Mouse (Mus musculus) liver, adult (tissue): ENCODE data around the gene Ctsa.

Source experiments
- GATA4 ChIP-seq: IDR thresholded peaks from 2 replicates; pipeline ENCODE4 v1.6.1; 2014; ENCODE audit warnings: mild to moderate bottlenecking, low read length; ENCODE audit not compliant: insufficient replicate concordance

Gene Ctsa

GRCm38 (mm10) chr2:164800252-164801004 is 32.2 kb upstream of the Ctsa start:
- TF ChIP-seq GATA4: no peak

GRCm38 (mm10) chr2:164803201-164803920 is 29.3 kb upstream of the Ctsa start:
- TF ChIP-seq GATA4: peak; percentile 30; the same call in 1 of the 2 replicates

DNA sequence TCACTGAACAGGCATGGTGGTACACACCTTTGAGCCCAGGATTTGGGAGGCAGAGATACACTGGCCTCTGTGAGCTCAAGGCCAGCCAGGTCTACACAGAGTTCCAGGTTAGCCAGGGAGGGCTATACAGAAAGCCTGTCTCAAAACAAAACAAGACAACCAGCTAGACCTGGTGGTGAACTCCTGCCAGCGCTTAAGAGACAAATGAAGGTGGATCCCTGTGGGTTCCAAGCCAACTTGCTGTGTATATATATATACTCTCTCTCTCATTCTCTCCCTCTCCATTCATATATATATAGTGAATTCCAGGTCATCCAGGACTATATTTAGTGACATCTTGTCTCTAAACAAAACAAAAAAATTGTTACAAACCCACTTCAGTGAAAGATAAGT is 28.8 kb upstream of the Ctsa start:
- no peak for TF ChIP-seq GATA4

GRCm38 (mm10) chr2:164804533-164805331 is 27.9 kb upstream of the Ctsa start, which contains the start of the genes Acot8 and Zswim3:
Gene Acot8, minus strand, starts transcription at chr2:164804882.
Gene Zswim3, plus strand, starts transcription at chr2:164805098.
- TF ChIP-seq GATA4: no peak

- TF ChIP-seq GATA4: no peak
These were observed 27.3 kb upstream of the Ctsa start for GRCm38 (mm10) chr2:164805332-164805718.

DNA sequence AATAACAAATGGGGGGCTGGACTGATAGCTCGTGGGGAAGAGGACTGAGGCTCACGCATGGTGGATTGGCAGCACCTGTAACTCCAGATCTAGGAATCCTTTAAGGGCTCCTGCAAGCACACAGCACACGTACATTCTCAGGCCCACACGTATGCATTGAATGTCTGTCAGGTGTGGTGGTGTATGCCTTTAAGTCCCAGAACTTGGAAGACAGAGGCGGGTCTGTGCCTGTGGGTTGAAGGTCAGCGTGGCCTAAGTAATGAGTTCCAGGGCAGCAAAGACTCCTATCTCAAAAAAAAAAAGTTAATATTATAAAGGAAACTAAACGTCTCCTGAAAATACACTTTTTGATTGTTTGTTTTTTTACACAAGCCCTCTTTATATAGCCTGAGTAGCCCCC is 26.1 kb upstream of the Ctsa start:
- no peak for TF ChIP-seq GATA4

- no peak for TF ChIP-seq GATA4
These were observed 19.1 kb upstream of the Ctsa start for GRCm38 (mm10) chr2:164813557-164813956.

DNA sequence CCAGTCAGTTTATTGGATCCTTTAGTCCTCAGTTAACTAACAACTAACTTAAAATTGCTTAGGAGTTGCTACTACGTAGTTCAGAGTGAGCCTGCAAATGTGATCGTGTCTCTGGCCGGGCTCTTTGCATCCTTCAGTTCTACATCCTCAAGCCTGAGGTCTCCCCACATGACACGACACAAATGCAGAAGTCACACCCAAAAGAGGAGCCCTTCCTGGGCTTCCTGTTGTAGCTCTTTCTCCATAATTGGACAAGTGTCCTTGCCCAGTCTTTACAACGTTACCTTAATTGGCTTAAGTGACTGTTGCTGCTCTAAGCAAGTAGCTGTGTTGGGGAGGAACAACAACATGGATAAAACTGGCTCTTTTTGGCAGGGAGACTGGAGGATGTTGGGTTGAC is 17.3 kb upstream of the Ctsa start:
- TF ChIP-seq GATA4: no peak

- no peak for TF ChIP-seq GATA4
These were observed 16.9 kb upstream of the Ctsa start for GRCm38 (mm10) chr2:164815821-164816220.

- TF ChIP-seq GATA4: no peak
These were observed 15.5 kb upstream of the Ctsa start for GRCm38 (mm10) chr2:164817206-164817605.

DNA sequence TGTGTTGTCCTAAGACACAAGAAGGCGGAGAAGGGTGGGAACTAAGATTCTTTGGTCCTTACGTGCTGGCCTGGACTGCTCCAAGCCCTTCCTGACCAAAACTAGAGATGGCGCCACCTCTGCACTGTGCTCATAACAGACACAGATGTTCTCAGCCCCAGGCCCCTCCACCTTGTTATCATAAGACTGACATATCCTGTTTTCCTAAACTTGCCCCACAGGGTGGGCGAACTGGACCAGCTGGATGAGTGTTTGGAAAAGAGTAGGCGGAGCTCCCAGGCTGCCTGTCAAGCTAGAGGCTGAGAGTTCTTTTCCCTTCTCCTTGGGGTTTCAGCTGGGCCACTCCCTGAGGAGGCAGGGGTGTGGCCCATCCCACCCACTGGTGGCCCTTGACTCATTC is 15.0 kb upstream of the Ctsa start:
- TF ChIP-seq GATA4: no peak

DNA sequence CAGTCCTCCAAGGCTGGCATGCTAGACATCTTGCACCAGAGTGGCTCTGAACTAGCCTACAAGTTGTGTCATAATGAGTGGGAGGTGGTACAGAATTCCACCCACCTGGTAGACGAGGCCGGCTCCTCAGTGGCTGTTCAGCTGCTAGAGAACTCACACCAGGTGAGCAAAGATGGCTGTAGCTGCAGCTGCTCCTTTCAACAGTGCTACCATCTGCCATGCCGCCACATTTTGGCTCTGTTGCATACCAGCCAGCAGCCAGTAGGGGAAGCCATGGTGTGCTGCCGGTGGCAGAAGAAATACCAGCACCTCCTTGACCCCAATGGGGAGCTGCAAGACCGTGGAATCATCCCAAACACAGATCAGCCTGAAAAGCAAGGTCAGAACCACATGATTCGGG is 11.6 kb upstream of the Ctsa start:
- no peak for TF ChIP-seq GATA4

DNA sequence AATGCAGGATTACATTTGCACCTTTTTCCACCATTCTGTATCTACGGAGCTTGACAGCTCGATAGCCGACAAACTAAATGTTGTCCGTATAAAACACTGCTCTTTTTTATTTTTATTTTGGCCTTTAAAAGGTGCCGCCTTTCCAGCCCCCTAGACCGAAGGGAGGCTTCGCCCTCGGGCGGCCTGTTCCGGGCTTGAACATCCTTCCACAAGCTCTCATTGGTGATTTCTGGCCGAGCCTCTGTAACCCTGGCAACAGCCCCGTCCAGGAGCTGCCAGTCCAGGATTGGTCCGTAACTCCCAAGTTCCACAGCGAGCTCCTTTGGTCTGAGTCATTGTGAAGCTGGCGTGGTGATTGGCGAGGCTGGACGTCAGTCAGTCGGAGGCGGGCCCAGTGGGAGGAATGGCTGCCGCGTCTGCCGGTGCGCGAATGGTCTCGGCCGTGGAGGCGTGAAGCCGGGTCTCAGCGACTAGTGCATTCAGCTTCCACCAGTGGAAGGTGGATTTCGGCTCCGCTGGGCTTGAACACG is 10.0 kb upstream of the Ctsa start, which contains the start of gene Zswim1:
Gene Zswim1, plus strand, starts transcription at position 51 of the 530 bp plus-strand sequence.
- TF ChIP-seq GATA4: 0 out of 2 replicates have a peak, but pooled peaks have one; percentile 5

GRCm38 (mm10) chr2:164823181-164823585 is 9.5 kb upstream of the Ctsa start:
- 0 out of 2 replicates have a peak, but pooled peaks have one; percentile 1 for TF ChIP-seq GATA4

GRCm38 (mm10) chr2:164823969-164824368 is 8.7 kb upstream of the Ctsa start:
- no peak for TF ChIP-seq GATA4
